Mouse (Mus musculus) CH12.LX (cell line): Measurements from ENCODE around the gene Ccdc146. TPM values are rescaled to one million over a fixed set of nuclear protein-coding genes. Genes with fewer than 3 reads are reported as not detected.

Source experiments
- DNase-seq: peaks from one replicate; pipeline ENCODE4 v3.0.0-alpha.2; 2013; ENCODE audit errors: extremely low read depth
- H3K27ac ChIP-seq: 2 replicates; pipeline ENCODE4 v1.5.1; 2012; ENCODE audit warnings: low read depth, mild to moderate bottlenecking, control low read depth, moderate library complexity; ENCODE audit not compliant: insufficient read depth
- H3K27me3 ChIP-seq: replicated peaks from 2 replicates; pipeline ENCODE3; 2012; ENCODE audit warnings: inconsistent platforms
- H3K36me3 ChIP-seq, 2 experiments: replicated peaks in 1 of 2; 2 replicates each; pipeline versions ENCODE3 to v1.6.1; 2012; ENCODE audit warnings: inconsistent platforms in 1 of 2, low read length in 1 of 2, mild to moderate bottlenecking in 1 of 2, mixed read lengths in 1 of 2, moderate library complexity in 1 of 2; ENCODE audit not compliant: control insufficient read depth in 1 of 2, insufficient read depth in 1 of 2
- H3K4me1 ChIP-seq, 2 experiments: 2 replicates each; pipeline ENCODE4 v1.6.1; 2012; ENCODE audit warnings: inconsistent platforms in 1 of 2, moderate library complexity in 1 of 2; ENCODE audit not compliant: insufficient read depth in 2 of 2, control insufficient read depth in 1 of 2
- H3K4me2 ChIP-seq: 2 replicates; pipeline ENCODE4 v1.6.1; 2012; ENCODE audit warnings: low read depth, mild to moderate bottlenecking, control low read depth; ENCODE audit not compliant: poor library complexity, insufficient read depth, severe bottlenecking
- H3K4me3 ChIP-seq, 3 experiments: fragments of 150-350 bp in 1 of 3; sonication (generic) in 1 of 3; replicated peaks in 1 of 3; 2 replicates each; pipeline versions ENCODE3 to v1.5.1; 2011 to 2012; ENCODE audit warnings: low read depth in 2 of 3, low read length in 2 of 3, mild to moderate bottlenecking in 2 of 3, moderate library complexity in 2 of 3, control low read depth in 1 of 3, improper control_type of control experiment in 1 of 3, inconsistent platforms in 1 of 3, mixed read lengths in 1 of 3; ENCODE audit not compliant: poor library complexity in 1 of 3
- H3K79me2 ChIP-seq: replicated peaks from 2 replicates; pipeline ENCODE4 v1.6.1; 2012; ENCODE audit warnings: mild to moderate bottlenecking, moderate library complexity; ENCODE audit not compliant: control insufficient read depth, poor library complexity, insufficient read depth, severe bottlenecking; ENCODE audit errors: extremely low read depth
- H3K9ac ChIP-seq: 2 replicates; pipeline ENCODE4 v1.6.1; 2012; ENCODE audit warnings: low read depth, mild to moderate bottlenecking, control low read depth, moderate library complexity; ENCODE audit not compliant: insufficient read depth
- H3K9me3 ChIP-seq: replicated peaks from 2 replicates; pipeline ENCODE3; 2012; ENCODE audit warnings: low read length, inconsistent platforms, mixed read lengths
- BHLHE40 ChIP-seq: IDR thresholded peaks from 2 replicates; pipeline ENCODE4 v1.6.1; 2011; ENCODE audit warnings: mild to moderate bottlenecking, low read depth, low read length, improper control_type of control experiment
- CHD1 ChIP-seq: IDR thresholded peaks from 2 replicates; pipeline ENCODE4 v1.6.1; 2012; ENCODE audit warnings: low read depth, low read length, improper control_type of control experiment, inconsistent platforms
- CTCF ChIP-seq, 2 experiments: IDR thresholded peaks in 1 of 2; conservative IDR thresholded peaks in 1 of 2; 2 replicates each; pipeline ENCODE4 v1.5.1; 2011 to 2012; ENCODE audit warnings: low read depth in 2 of 2, low read length in 2 of 2, improper control_type of control experiment in 1 of 2, inconsistent platforms in 1 of 2, mild to moderate bottlenecking in 1 of 2, moderate library complexity in 1 of 2
- E2F4 ChIP-seq: IDR thresholded peaks from 2 replicates; pipeline ENCODE4 v1.6.1; 2011; ENCODE audit warnings: low read depth, low read length, improper control_type of control experiment; ENCODE audit not compliant: insufficient replicate concordance
- ETS1 ChIP-seq: conservative IDR thresholded peaks from 2 replicates; pipeline ENCODE4 v1.6.1; 2012; ENCODE audit warnings: low read depth, mild to moderate bottlenecking, inconsistent platforms, low read length, improper control_type of control experiment, moderate library complexity
- HCFC1 ChIP-seq: IDR thresholded peaks from 2 replicates; pipeline ENCODE4 v1.6.1; 2012; ENCODE audit warnings: low read depth, mild to moderate bottlenecking, inconsistent platforms, low read length, improper control_type of control experiment
- IRF4 ChIP-seq: IDR thresholded peaks from 2 replicates; pipeline ENCODE4 v1.6.1; 2014; ENCODE audit warnings: low read depth, mild to moderate bottlenecking, inconsistent platforms, low read length, improper control_type of control experiment
- JUN ChIP-seq: IDR thresholded peaks from 2 replicates; pipeline ENCODE4 v1.6.1; 2011; ENCODE audit warnings: low read depth, mild to moderate bottlenecking, low read length, improper control_type of control experiment, moderate library complexity; ENCODE audit not compliant: insufficient read depth
- MAX ChIP-seq: IDR thresholded peaks from 2 replicates; pipeline ENCODE4 v1.6.1; 2011; ENCODE audit warnings: low read length, improper control_type of control experiment
- MAZ ChIP-seq: IDR thresholded peaks from 2 replicates; pipeline ENCODE4 v1.6.1; 2012; ENCODE audit warnings: low read depth, mild to moderate bottlenecking, inconsistent platforms, low read length, improper control_type of control experiment, moderate library complexity
- MYC ChIP-seq: IDR thresholded peaks from 2 replicates; pipeline ENCODE4 v1.6.1; 2011; ENCODE audit warnings: low read depth, mild to moderate bottlenecking, improper control_type of control experiment, low read length
- PAX5 ChIP-seq: IDR thresholded peaks from 2 replicates; pipeline ENCODE4 v1.6.1; 2012; ENCODE audit warnings: low read length, inconsistent platforms, mixed read lengths
- POLR2A ChIP-seq: IDR thresholded peaks from 2 replicates; pipeline ENCODE4 v1.6.1; 2011; ENCODE audit warnings: low read depth, mild to moderate bottlenecking, improper control_type of control experiment, low read length
- TCF12 ChIP-seq: IDR thresholded peaks from 2 replicates; pipeline ENCODE4 v1.6.1; 2014; ENCODE audit warnings: low read depth, mild to moderate bottlenecking, inconsistent platforms, low read length, improper control_type of control experiment
- USF2 ChIP-seq: conservative IDR thresholded peaks from 2 replicates; pipeline ENCODE4 v1.6.1; 2011; ENCODE audit warnings: low read depth, low read length, improper control_type of control experiment
- ZC3H11A ChIP-seq: IDR thresholded peaks from 2 replicates; pipeline ENCODE4 v1.6.1; 2012; ENCODE audit warnings: low read depth, mild to moderate bottlenecking, inconsistent platforms, low read length, improper control_type of control experiment
- ZKSCAN1 ChIP-seq: IDR thresholded peaks from 2 replicates; pipeline ENCODE4 v1.6.1; 2012; ENCODE audit warnings: low read depth, inconsistent platforms, low read length, improper control_type of control experiment, borderline replicate concordance
- ZMIZ1 ChIP-seq: IDR thresholded peaks from 2 replicates; pipeline ENCODE4 v1.6.1; 2012; ENCODE audit warnings: low read depth, mild to moderate bottlenecking, inconsistent platforms, low read length, improper control_type of control experiment
- dilution Hi-C: fragments of 300-500 bp; cut with MboI; formaldehyde crosslinking; loops from 2 replicates; pipeline ENCODE4 v1.14.3; 2020; ENCODE audit warnings: low sequenced_read_pairs; ENCODE audit not compliant: extremely low pct_unique_long_range_greater_than_20kb, extremely low pct_ligation_motif_present
- in situ Hi-C: fragments of 300-500 bp; cut with MboI; formaldehyde crosslinking; loops from 3 replicates; pipeline ENCODE4 v1.14.3; 2019; ENCODE audit warnings: low sequenced_read_pairs, low pct_ligation_motif_present, low pct_unique_long_range_greater_than_20kb, mixed read lengths
- polyA plus RNA-seq: library from polyadenylated mRNA; unstranded; fragments of >175 nt; gene quantifications from 2 replicates; pipeline ENCODE4 v1.2.1, GENCODE M21; 2012; ENCODE audit warnings: low read depth; ENCODE audit not compliant: insufficient read length
- total RNA-seq, 2 experiments: library from RNA; depleted of rRNA; stranded (reverse); fragments of 300-350 nt in 1 of 2; fragments of >200 nt in 1 of 2; gene quantifications; 2 replicates each; pipeline ENCODE4 v1.2.3; 2012 to 2014

Ccdc146 gene
- total and polyA plus RNA-seq, 3 experiments: 0.17 to 0.21 TPM; not detected in 1

- no peak for TF ChIP-seq E2F4
- no peak for TF ChIP-seq POLR2A
- TF ChIP-seq ZKSCAN1: no peak
- no peak for TF ChIP-seq BHLHE40
- TF ChIP-seq HCFC1: no peak
- TF ChIP-seq CHD1: no peak
- no peak for TF ChIP-seq MYC
- no peak for TF ChIP-seq TCF12
- no peak for TF ChIP-seq USF2
- dilution Hi-C loops: no loop called here
- Histone ChIP-seq H3K4me2 (no peak overlapping the region), H3K27ac (no peak overlapping the region), H3K79me2 (no peaks in the 10 kb centered on the region), H3K9me3 (no peaks in the 10 kb centered on the region), H3K4me3 (no peak overlapping the region), H3K36me3 (no peaks in the 10 kb centered on the region), H3K9ac (no peak overlapping the region), H3K27me3 (no peaks in the 10 kb centered on the region), H3K4me1 (peaks cover 2 to 7% of the 10 kb centered on the region in 2 experiments; a peak in 3 of 4 replicates)
- in situ Hi-C loops: no loop called here
- no peak for DNase-seq
These were observed 104.3 kb downstream of the Ccdc146 start for GRCm38 (mm10) chr5:21320138-21320537.

GRCm38 (mm10) chr5:21314696-21315095 is 109.8 kb downstream of the Ccdc146 start:
- DNase-seq: no peak
- dilution Hi-C loops: no loop called here
- H3K4me3 ChIP-seq: no peak overlapping the region
- no peak overlapping the region for H3K27ac ChIP-seq
- in situ Hi-C loops: no loop called here
- no peak overlapping the region for H3K4me2 ChIP-seq
- TF ChIP-seq PAX5: no peak
- TF ChIP-seq CTCF (conservative IDR thresholded peaks at IDR 0.05 in 1 of 2, IDR thresholded peaks at IDR 0.05 in 1 of 2; ENCODE audit: low read depth in 2 of 2, low read length in 2 of 2): no peak
- no peak for TF ChIP-seq JUN
- no peak for TF ChIP-seq ETS1
- no peak for TF ChIP-seq IRF4
- no peak for TF ChIP-seq HCFC1
- TF ChIP-seq MAX: no peak
- TF ChIP-seq ZC3H11A: no peak
- no peak for TF ChIP-seq ZMIZ1
- TF ChIP-seq MAZ: no peak
- TF ChIP-seq CHD1: no peak
- no peak for TF ChIP-seq ZKSCAN1
- H3K27me3 ChIP-seq: no peaks in the 10 kb centered on the region
- no peaks in the 10 kb centered on the region for H3K4me1 ChIP-seq
- H3K36me3 ChIP-seq: no peaks in the 10 kb centered on the region
- no peaks in the 10 kb centered on the region for H3K79me2 ChIP-seq
- no peak overlapping the region for H3K9ac ChIP-seq
- no peaks in the 10 kb centered on the region for H3K9me3 ChIP-seq
